12 mouse cellular contexts compared by ENCODE assay signal in genomic region chr10:60595166-60595565, GRCm38 (mm10).
DNase-seq lines count a peak whose midpoint lies in the region; ATAC-seq lines count a peak whose summit lies in the region.
"Had no signal": no experiment of that assay in that cellular context is flagged by ENCODE, and none has a peak within 500 bp of the region (broad histone marks: within the 10 kb centered on the region; RNA-seq: fewer than 3 reads in every experiment).

No protein-coding gene starts in this region.

- ATAC-seq in hindbrain, embryonic 13.5 days (ENCODE audit: low FRiP score) = peak; percentile 38; the same call in 1 of the 2 replicates
- ATAC-seq in hindbrain, embryonic 11.5 days (ENCODE audit: low FRiP score) = no peak

- H3K4me1 ChIP-seq in hindbrain, embryonic 13.5 days (replicated peaks) = peaks cover 30% of the 10 kb centered on the region
- H3K4me1 ChIP-seq in hindbrain, embryonic 11.5 days (replicated peaks; ENCODE audit: control insufficient read depth, insufficient read depth, low read length) = 0 out of 2 replicates have a peak, but pooled peaks cover 3% of the 10 kb centered on the region

- no peak overlapping the region for H3K4me3 ChIP-seq in hindbrain, embryonic 13.5 days
- no peak overlapping the region for H3K4me3 ChIP-seq in hindbrain, embryonic 11.5 days (ENCODE audit: low read depth, low read length)
- H3K4me3 ChIP-seq: layer of hippocampus, adult 2 months; limb, embryonic 10.5 days; midbrain, embryonic 12.5 days had no signal

- peaks cover 87% of the 10 kb centered on the region for H3K27me3 ChIP-seq in hindbrain, embryonic 13.5 days
- H3K27me3 ChIP-seq in hindbrain, embryonic 11.5 days (ENCODE audit: control insufficient read depth, insufficient read depth, low read length) = peaks cover 6% of the 10 kb centered on the region

- no peak for DNase-seq in hindbrain, embryonic 11.5 days (ENCODE audit: low spot score)
- peak; percentile 90 for DNase-seq in left cerebral cortex, postnatal 4 days
- DNase-seq in left cerebral cortex, adult 11 months (ENCODE audit: low spot score) = no peak
- DNase-seq in cerebellum, adult 11-12 months = peak; percentile 40
- DNase-seq in cerebellum, postnatal 14 days = peak; percentile 85 to 86
- no peak for DNase-seq in urinary bladder, adult 18-20 months (ENCODE audit: low spot score in 2 of 2)
- DNase-seq: thymus, postnatal 14 days had no signal

- H3K9ac ChIP-seq in hindbrain, embryonic 13.5 days = no peak overlapping the region
- H3K9ac ChIP-seq in hindbrain, embryonic 11.5 days (ENCODE audit: low read depth, low read length) = no peak overlapping the region
- H3K9ac ChIP-seq: liver, embryonic 14.5 days; midbrain, embryonic 12.5 days had no signal

- H3K4me2 ChIP-seq in hindbrain, embryonic 13.5 days = no peak overlapping the region
- no peak overlapping the region for H3K4me2 ChIP-seq in hindbrain, embryonic 11.5 days (replicated peaks; ENCODE audit: low read depth, low read length)
- H3K4me2 ChIP-seq: midbrain, embryonic 12.5 days had no signal

- H3K27ac ChIP-seq in hindbrain, embryonic 13.5 days = no peak overlapping the region
- H3K27ac ChIP-seq in hindbrain, embryonic 11.5 days (ENCODE audit: low read depth, low read length) = no peak overlapping the region
- H3K27ac ChIP-seq: layer of hippocampus, adult 2 months; limb, embryonic 10.5 days; liver, embryonic 14.5 days; midbrain, embryonic 12.5 days had no signal

- intact Hi-C loops in left cerebral cortex, postnatal 4 days (cut with DNase I) = no loop called here

- H3K36me3 ChIP-seq in hindbrain, embryonic 13.5 days = no peaks in the 10 kb centered on the region
- H3K36me3 ChIP-seq in hindbrain, embryonic 11.5 days (ENCODE audit: control insufficient read depth, insufficient read depth, low read length) = no peaks in the 10 kb centered on the region
- H3K36me3 ChIP-seq: limb, embryonic 10.5 days; midbrain, embryonic 12.5 days had no signal

- H3K9me3 ChIP-seq in hindbrain, embryonic 13.5 days = no peaks in the 10 kb centered on the region
- no peaks in the 10 kb centered on the region for H3K9me3 ChIP-seq in hindbrain, embryonic 11.5 days (ENCODE audit: control insufficient read depth, low read length)
- H3K9me3 ChIP-seq: limb, embryonic 10.5 days; midbrain, embryonic 12.5 days had no signal

- 63% methylated on average over 6 of the region's 6 CpGs for WGBS in hindbrain, embryonic 13.5 days
- WGBS in hindbrain, embryonic 11.5 days = 63% methylated on average over 6 of the region's 6 CpGs

Comparison
In these comparisons a context has a peak if more than half of its experiments do, and no peak if none do; other contexts are left out.
1. DNase-seq: peak in left cerebral cortex, postnatal 4 days (single experiment), cerebellum, adult 11-12 months (single experiment) and cerebellum, postnatal 14 days (2 of 2); none in hindbrain, embryonic 11.5 days (single experiment), left cerebral cortex, adult 11 months (single experiment) and urinary bladder, adult 18-20 months (0 of 2).